Mouse (Mus musculus) hindbrain, postnatal 0 days (tissue): Measurements from ENCODE around the gene Crygn. TPM values are rescaled to one million over a fixed set of nuclear protein-coding genes. Genes with fewer than 3 reads are reported as not detected.

ENCODE experiments used
- ATAC-seq: fragments of 200-750 bp; cut with Nextera tagmentation; 2 replicates; pipeline ENCODE4 v1.8.0; 2017; ENCODE audit warnings: mild to moderate bottlenecking, moderate TSS enrichment, moderate library complexity
- DNase-seq: peaks from one replicate; pipeline ENCODE4 v3.0.0-alpha.2; 2015; ENCODE audit warnings: low spot score
- H3K27ac ChIP-seq: fragments of 300-500 bp; sonication (generic); 2 replicates; pipeline ENCODE4 v1.5.1; 2014; ENCODE audit warnings: mild to moderate bottlenecking
- H3K27me3 ChIP-seq: fragments of 300-500 bp; sonication (generic); 2 replicates; pipeline ENCODE4 v1.6.1; 2014; ENCODE audit warnings: low read length, mixed read lengths; ENCODE audit not compliant: insufficient read depth
- H3K36me3 ChIP-seq: fragments of 300-500 bp; sonication (generic); 2 replicates; pipeline ENCODE4 v1.6.1; 2014; ENCODE audit warnings: low read length, mixed read lengths; ENCODE audit not compliant: insufficient read depth
- H3K4me1 ChIP-seq: fragments of 300-500 bp; sonication (generic); 2 replicates; pipeline ENCODE4 v1.6.1; 2014; ENCODE audit warnings: antibody characterized with exemption, low read length, mixed read lengths; ENCODE audit not compliant: insufficient read depth
- H3K4me2 ChIP-seq: fragments of 300-500 bp; sonication (generic); 2 replicates; pipeline ENCODE4 v1.6.1; 2014; ENCODE audit warnings: low read depth, mild to moderate bottlenecking, low read length, moderate library complexity, mixed read lengths
- H3K4me3 ChIP-seq: fragments of 300-500 bp; sonication (generic); 2 replicates; pipeline ENCODE4 v1.5.1; 2014; ENCODE audit warnings: low read length
- H3K9ac ChIP-seq: fragments of 300-500 bp; sonication (generic); replicated peaks from 2 replicates; pipeline ENCODE4 v1.6.1; 2014; ENCODE audit warnings: mild to moderate bottlenecking, low read length, moderate library complexity, mixed read lengths
- H3K9me3 ChIP-seq: fragments of 300-500 bp; sonication (generic); 2 replicates; pipeline ENCODE4 v1.6.1; 2016; ENCODE audit warnings: low read length, mixed read lengths
- CTCF ChIP-seq: IDR thresholded peaks from 2 replicates; pipeline ENCODE4 v1.5.1; 2016; ENCODE audit warnings: antibody characterized with exemption, control low read depth, low read depth
- WGBS: fragments of 180-500 bp; shearing (Covaris S2); extraction: QIAGEN DNeasy Blood & Tissue Kit; methylation state at CpG from one replicate; pipeline ENCODE4 v1.1.7; 2014; 5-methylcytosine and 5-hydroxymethylcytosine counted together
- polyA plus RNA-seq: library from polyadenylated mRNA; unstranded; fragments of >200 nt; fragmentation: Nextera tagmentation; extraction: Ambion mirVana; gene quantifications from 2 replicates; pipeline ENCODE4 v1.2.1, GENCODE M21; 2015
- total RNA-seq: library from RNA; depleted of rRNA; stranded (reverse); fragments of >200 nt; gene quantifications from 2 replicates; pipeline ENCODE4 v1.2.3, GENCODE M21; 2014; rRNA removed

Crygn gene
- total and polyA plus RNA-seq, 2 experiments from 2014 or later: 5.4 TPM; not detected in 1

GRCm38 (mm10) chr5:24701271-24701670 is 56.5 kb downstream of the Crygn start:
- no peak for TF ChIP-seq CTCF

More at GRCm38 (mm10) chr5:24701271-24701670, 56.5 kb downstream of the Crygn start:
- Histone ChIP-seq H3K27me3 (no peaks in the 10 kb centered on the region), H3K9me3 (no peaks in the 10 kb centered on the region), H3K4me3 (no peak overlapping the region), H3K27ac (no peak overlapping the region), H3K4me2 (no peak overlapping the region), H3K4me1 (no peaks in the 10 kb centered on the region), H3K36me3 (peaks cover 83% of the 10 kb centered on the region), H3K9ac (no peak overlapping the region)
- ATAC-seq: no peak
- 87% methylated on average over 3 of the region's 3 CpGs for WGBS
- DNase-seq: no peak

Other genes with a start within 250 kb of the Crygn start
- 6.5 and 11.3 TPM in 2 replicates for gene Gbx1, start 230.8 kb downstream of the Crygn start, total RNA-seq
- gene Gbx1, start 230.8 kb downstream of the Crygn start, polyA plus RNA-seq: 4.1 and 4.4 TPM in 2 replicates
- gene Asb10, start 217.0 kb downstream of the Crygn start, total RNA-seq: 0.10 TPM in 1 of 2 replicates, not detected in the other
- 0.16 and 0.21 TPM in 2 replicates for gene Asb10, start 217.0 kb downstream of the Crygn start, polyA plus RNA-seq
- not detected in 2 replicates for gene 4931409K22Rik, start 201.2 kb downstream of the Crygn start, total RNA-seq
- 0.09 and 0.16 TPM in 2 replicates for gene 4931409K22Rik, start 201.2 kb downstream of the Crygn start, polyA plus RNA-seq
- gene Abcf2, start 180.5 kb downstream of the Crygn start, total RNA-seq: 60.6 and 65.6 TPM in 2 replicates
- gene Abcf2, start 180.5 kb downstream of the Crygn start, polyA plus RNA-seq: 65.4 and 66.5 TPM in 2 replicates
- gene Chpf2, start 171.3 kb downstream of the Crygn start, total RNA-seq: 38.3 and 46.2 TPM in 2 replicates
- gene Chpf2, start 171.3 kb downstream of the Crygn start, polyA plus RNA-seq: 25.0 and 26.9 TPM in 2 replicates
- 246 and 262 TPM in 2 replicates for gene Smarcd3, start 133.6 kb downstream of the Crygn start, total RNA-seq
- 114 and 128 TPM in 2 replicates for gene Smarcd3, start 133.6 kb downstream of the Crygn start, polyA plus RNA-seq
- 33.8 and 37.1 TPM in 2 replicates for gene Nub1, start 72.5 kb downstream of the Crygn start, total RNA-seq
- gene Nub1, start 72.5 kb downstream of the Crygn start, polyA plus RNA-seq: 40.5 and 42.5 TPM in 2 replicates
- 15.4 and 16.0 TPM in 2 replicates for gene Wdr86, start 27.3 kb downstream of the Crygn start, total RNA-seq
- 7.8 and 8.0 TPM in 2 replicates for gene Wdr86, start 27.3 kb downstream of the Crygn start, polyA plus RNA-seq
- gene Rheb, start 84.6 kb upstream of the Crygn start, total RNA-seq: 78.4 and 89.7 TPM in 2 replicates
- 284 and 287 TPM in 2 replicates for gene Rheb, start 84.6 kb upstream of the Crygn start, polyA plus RNA-seq